Mouse (Mus musculus) mouse embryonic stem cell (cell line): Measurements from ENCODE around the gene Nol4l.
"Not testable (repeated sequence)": the region's sequence is repeated elsewhere in the genome, so short reads cannot be mapped to it uniquely, and the experiment has no call there.

Experiments used
- in situ Hi-C, 2 experiments: fragments of 300-500 bp; cut with MboI; formaldehyde crosslinking; loops; 1 replicate in 1 of 2; 3 replicates in 1 of 2; pipeline ENCODE4 v1.14.3; 2019 to 2020; ENCODE audit warnings: low sequenced_read_pairs in 2 of 2, low pct_unique_long_range_greater_than_20kb in 1 of 2, mixed read lengths in 1 of 2; ENCODE audit not compliant: unreplicated experiment in 1 of 2

The Nol4l gene

GRCm38 (mm10) chr2:153404882-153405281 lies 124.9 kb downstream of the Nol4l start:
- in situ Hi-C loops, result no loop called here

GRCm38 (mm10) chr2:153404062-153404461 lies 125.7 kb downstream of the Nol4l start:
- in situ Hi-C loops, result no loop called here

GRCm38 (mm10) chr2:153399166-153399565 lies 130.6 kb downstream of the Nol4l start:
- in situ Hi-C loops, result no loop called here

GRCm38 (mm10) chr2:153397790-153398515 lies 131.8 kb downstream of the Nol4l start:
- in situ Hi-C loops, result no loop called here

GRCm38 (mm10) chr2:153393045-153393444 lies 136.7 kb downstream of the Nol4l start:
- in situ Hi-C loops, result no loop called here

GRCm38 (mm10) chr2:153389831-153390230 lies 139.9 kb downstream of the Nol4l start:
- in situ Hi-C loops, result no loop called here

GRCm38 (mm10) chr2:153380479-153380878 lies 149.3 kb downstream of the Nol4l start:
- in situ Hi-C loops, result no loop called here

GRCm38 (mm10) chr2:153375380-153375779 lies 154.4 kb downstream of the Nol4l start:
- in situ Hi-C loops, result no loop called here

- in situ Hi-C loops, result no loop called here
Observed at GRCm38 (mm10) chr2:153370871-153371270, 158.9 kb downstream of the Nol4l start.

GRCm38 (mm10) chr2:153364531-153364930 lies 165.2 kb downstream of the Nol4l start:
- in situ Hi-C loops, result not testable (repeated sequence)

- in situ Hi-C loops, result no loop called here
Observed at GRCm38 (mm10) chr2:153361101-153361710, 168.6 kb downstream of the Nol4l start.
